Mouse (Mus musculus) midbrain, embryonic 15.5 days (tissue): ENCODE measurements at regions not wholly inside any gene's neighbourhood (a gene's known extent, or its start where the extent isn't known, plus 50 kb on each side); places are given as distances from the start of the nearest gene placed in this dataset.

Source experiments
- ATAC-seq: fragments of 200-750 bp; cut with Nextera tagmentation; replicated peaks from 2 replicates; pipeline ENCODE4 v1.8.0; 2017; ENCODE audit warnings: moderate TSS enrichment
- H3K27ac ChIP-seq: fragments of 300-500 bp; sonication (generic); 2 replicates; pipeline ENCODE4 v1.5.1; 2015; ENCODE audit warnings: mild to moderate bottlenecking, inconsistent platforms
- H3K27me3 ChIP-seq: fragments of 300-500 bp; sonication (generic); replicated peaks from 2 replicates; pipeline ENCODE4 v1.6.1; 2015; ENCODE audit warnings: inconsistent platforms
- H3K36me3 ChIP-seq: fragments of 300-500 bp; sonication (generic); replicated peaks from 2 replicates; pipeline ENCODE4 v1.6.1; 2015; ENCODE audit warnings: inconsistent platforms
- H3K4me1 ChIP-seq: fragments of 300-500 bp; sonication (generic); 2 replicates; pipeline ENCODE4 v1.6.1; 2015; ENCODE audit warnings: inconsistent platforms
- H3K4me2 ChIP-seq: fragments of 300-500 bp; sonication (generic); 2 replicates; pipeline ENCODE4 v1.6.1; 2015; ENCODE audit warnings: inconsistent platforms, mild to moderate bottlenecking, moderate library complexity
- H3K4me3 ChIP-seq: fragments of 300-500 bp; sonication (generic); 2 replicates; pipeline ENCODE4 v1.5.1; 2015; ENCODE audit warnings: mild to moderate bottlenecking, inconsistent platforms
- H3K9ac ChIP-seq: fragments of 300-500 bp; sonication (generic); 2 replicates; pipeline ENCODE4 v1.6.1; 2015; ENCODE audit warnings: mild to moderate bottlenecking, inconsistent platforms
- H3K9me3 ChIP-seq: fragments of 300-500 bp; sonication (generic); 2 replicates; pipeline ENCODE4 v1.6.1; 2016; ENCODE audit warnings: inconsistent platforms
- WGBS: fragments of 180-500 bp; shearing (Covaris S2); methylation state at CpG from one replicate; pipeline ENCODE4 v1.1.7; 2015; ENCODE audit warnings: mixed read lengths; 5-methylcytosine and 5-hydroxymethylcytosine counted together

- no peaks in the 10 kb centered on the region for H3K4me1 ChIP-seq
- no peaks in the 10 kb centered on the region for H3K36me3 ChIP-seq
- H3K4me2 ChIP-seq: no peak overlapping the region
- no peak overlapping the region for H3K4me3 ChIP-seq
- no peak overlapping the region for H3K27ac ChIP-seq
- no peak overlapping the region for H3K9ac ChIP-seq
- no peak for ATAC-seq
- H3K27me3 ChIP-seq: no peaks in the 10 kb centered on the region
- no peaks in the 10 kb centered on the region for H3K9me3 ChIP-seq
These were observed 86.9 kb downstream of the Alx1 start for GRCm38 (mm10) chr10:102943156-102943555.

GRCm38 (mm10) chr10:102940823-102941519 lies 89.0 kb downstream of the Alx1 start:
- ATAC-seq: no peak
- Histone ChIP-seq H3K4me3 (no peak overlapping the region), H3K4me1 (no peaks in the 10 kb centered on the region), H3K4me2 (no peak overlapping the region), H3K36me3 (no peaks in the 10 kb centered on the region), H3K27ac (no peak overlapping the region), H3K9me3 (no peaks in the 10 kb centered on the region), H3K9ac (no peak overlapping the region), H3K27me3 (no peaks in the 10 kb centered on the region)

- no peaks in the 10 kb centered on the region for H3K27me3 ChIP-seq
- H3K36me3 ChIP-seq: no peaks in the 10 kb centered on the region
- H3K27ac ChIP-seq: no peak overlapping the region
- H3K9me3 ChIP-seq: no peaks in the 10 kb centered on the region
- no peak overlapping the region for H3K9ac ChIP-seq
- ATAC-seq: no peak
- no peak overlapping the region for H3K4me2 ChIP-seq
- H3K4me1 ChIP-seq: no peaks in the 10 kb centered on the region
- 55% methylated on average over 3 of the region's 3 CpGs for WGBS
- no peak overlapping the region for H3K4me3 ChIP-seq
These were observed 98.6 kb downstream of the Alx1 start for GRCm38 (mm10) chr10:102931445-102931844.

- Histone ChIP-seq H3K27me3 (no peaks in the 10 kb centered on the region), H3K27ac (no peak overlapping the region), H3K9me3 (no peaks in the 10 kb centered on the region), H3K4me2 (no peak overlapping the region), H3K36me3 (no peaks in the 10 kb centered on the region), H3K9ac (no peak overlapping the region), H3K4me1 (no peaks in the 10 kb centered on the region), H3K4me3 (no peak overlapping the region)
- WGBS: 83% methylated on average over 1 of the region's 1 CpGs
- ATAC-seq: no peak
These were observed 101.4 kb downstream of the Alx1 start for GRCm38 (mm10) chr10:102928651-102929050.

- H3K27me3 ChIP-seq: no peaks in the 10 kb centered on the region
- no peak overlapping the region for H3K9ac ChIP-seq
- H3K36me3 ChIP-seq: no peaks in the 10 kb centered on the region
- H3K4me1 ChIP-seq: no peaks in the 10 kb centered on the region
- no peak overlapping the region for H3K4me3 ChIP-seq
- no peak for ATAC-seq
- 66% methylated on average over 2 of the region's 2 CpGs for WGBS
- H3K27ac ChIP-seq: no peak overlapping the region
- no peak overlapping the region for H3K4me2 ChIP-seq
- H3K9me3 ChIP-seq: no peaks in the 10 kb centered on the region
These were observed 132.6 kb downstream of the Alx1 start for GRCm38 (mm10) chr10:102897368-102897767.

GRCm38 (mm10) chr10:102895952-102896351 lies 134.1 kb downstream of the Alx1 start:
- H3K27me3 ChIP-seq: no peaks in the 10 kb centered on the region
- 23% methylated on average over 1 of the region's 1 CpGs for WGBS
- H3K4me3 ChIP-seq: no peak overlapping the region
- no peak overlapping the region for H3K9ac ChIP-seq
- H3K4me2 ChIP-seq: no peak overlapping the region
- no peak overlapping the region for H3K27ac ChIP-seq
- no peak for ATAC-seq
- no peaks in the 10 kb centered on the region for H3K36me3 ChIP-seq
- H3K4me1 ChIP-seq: no peaks in the 10 kb centered on the region
- no peaks in the 10 kb centered on the region for H3K9me3 ChIP-seq

- H3K4me2 ChIP-seq: no peak overlapping the region
- no peak for ATAC-seq
- H3K27ac ChIP-seq: no peak overlapping the region
- no peaks in the 10 kb centered on the region for H3K4me1 ChIP-seq
- H3K4me3 ChIP-seq: no peak overlapping the region
- no peaks in the 10 kb centered on the region for H3K36me3 ChIP-seq
- 90% methylated on average over 3 of the region's 3 CpGs for WGBS
- H3K27me3 ChIP-seq: no peaks in the 10 kb centered on the region
- H3K9ac ChIP-seq: no peak overlapping the region
- no peaks in the 10 kb centered on the region for H3K9me3 ChIP-seq
These were observed 137.6 kb downstream of the Alx1 start for GRCm38 (mm10) chr10:102892373-102892772.

GRCm38 (mm10) chr10:102889709-102890108 lies 140.3 kb downstream of the Alx1 start:
- ATAC-seq: no peak
- Histone ChIP-seq H3K27me3 (no peaks in the 10 kb centered on the region), H3K4me1 (no peaks in the 10 kb centered on the region), H3K4me3 (no peak overlapping the region), H3K36me3 (no peaks in the 10 kb centered on the region), H3K27ac (no peak overlapping the region), H3K4me2 (no peak overlapping the region), H3K9ac (no peak overlapping the region), H3K9me3 (no peaks in the 10 kb centered on the region)
- 90% methylated on average over 3 of the region's 3 CpGs for WGBS

- no peaks in the 10 kb centered on the region for H3K9me3 ChIP-seq
- H3K4me1 ChIP-seq: no peaks in the 10 kb centered on the region
- H3K9ac ChIP-seq: no peak overlapping the region
- no peak overlapping the region for H3K4me3 ChIP-seq
- no peak overlapping the region for H3K27ac ChIP-seq
- no peaks in the 10 kb centered on the region for H3K27me3 ChIP-seq
- ATAC-seq: no peak
- 70% methylated on average over 6 of the region's 6 CpGs for WGBS
- no peaks in the 10 kb centered on the region for H3K36me3 ChIP-seq
- no peak overlapping the region for H3K4me2 ChIP-seq
These were observed 148.1 kb downstream of the Alx1 start for GRCm38 (mm10) chr10:102881824-102882438.

- H3K27ac ChIP-seq: no peak overlapping the region
- no peaks in the 10 kb centered on the region for H3K4me1 ChIP-seq
- H3K9ac ChIP-seq: no peak overlapping the region
- peak overlapping the region; percentile 15 for H3K4me3 ChIP-seq
- H3K4me2 ChIP-seq: peak overlapping the region; percentile 35
- peak; percentile 79 for ATAC-seq
- H3K36me3 ChIP-seq: no peaks in the 10 kb centered on the region
- H3K9me3 ChIP-seq: no peaks in the 10 kb centered on the region
- 33% methylated on average over 11 of the region's 11 CpGs for WGBS
- H3K27me3 ChIP-seq: no peaks in the 10 kb centered on the region
These were observed 152.0 kb downstream of the Alx1 start for GRCm38 (mm10) chr10:102878010-102878409.

GRCm38 (mm10) chr10:102876946-102877345 lies 153.1 kb downstream of the Alx1 start:
- 45% methylated on average over 3 of the region's 3 CpGs for WGBS
- ATAC-seq: no peak
- Histone ChIP-seq H3K4me2 (no peak overlapping the region), H3K27ac (no peak overlapping the region), H3K9ac (no peak overlapping the region), H3K4me3 (no peak overlapping the region), H3K9me3 (no peaks in the 10 kb centered on the region), H3K27me3 (no peaks in the 10 kb centered on the region), H3K4me1 (no peaks in the 10 kb centered on the region), H3K36me3 (no peaks in the 10 kb centered on the region)

GRCm38 (mm10) chr10:102866920-102867319 lies 163.1 kb downstream of the Alx1 start:
- no peaks in the 10 kb centered on the region for H3K4me1 ChIP-seq
- no peaks in the 10 kb centered on the region for H3K9me3 ChIP-seq
- no peak overlapping the region for H3K9ac ChIP-seq
- WGBS: 33% methylated on average over 4 of the region's 4 CpGs
- ATAC-seq: no peak
- no peak overlapping the region for H3K4me2 ChIP-seq
- no peak overlapping the region for H3K27ac ChIP-seq
- H3K27me3 ChIP-seq: no peaks in the 10 kb centered on the region
- no peaks in the 10 kb centered on the region for H3K36me3 ChIP-seq
- H3K4me3 ChIP-seq: no peak overlapping the region

GRCm38 (mm10) chr10:102836567-102837224 lies 193.3 kb downstream of the Alx1 start:
- H3K4me3 ChIP-seq: no peak overlapping the region
- no peak overlapping the region for H3K4me2 ChIP-seq
- no peaks in the 10 kb centered on the region for H3K4me1 ChIP-seq
- no peaks in the 10 kb centered on the region for H3K36me3 ChIP-seq
- no peak overlapping the region for H3K9ac ChIP-seq
- no peaks in the 10 kb centered on the region for H3K9me3 ChIP-seq
- H3K27me3 ChIP-seq: no peaks in the 10 kb centered on the region
- ATAC-seq: no peak
- no peak overlapping the region for H3K27ac ChIP-seq
- WGBS: 60% methylated on average over 4 of the region's 4 CpGs
